Mouse (Mus musculus) MEL-GATA-1-ER (cell line): ENCODE data around the gene Ager.

Experiments
- DNase-seq: peaks from one replicate; pipeline ENCODE4 v3.0.0-alpha.2; 2012; ENCODE audit warnings: low read depth; ENCODE audit errors: extremely low read depth

Gene Ager

DNA sequence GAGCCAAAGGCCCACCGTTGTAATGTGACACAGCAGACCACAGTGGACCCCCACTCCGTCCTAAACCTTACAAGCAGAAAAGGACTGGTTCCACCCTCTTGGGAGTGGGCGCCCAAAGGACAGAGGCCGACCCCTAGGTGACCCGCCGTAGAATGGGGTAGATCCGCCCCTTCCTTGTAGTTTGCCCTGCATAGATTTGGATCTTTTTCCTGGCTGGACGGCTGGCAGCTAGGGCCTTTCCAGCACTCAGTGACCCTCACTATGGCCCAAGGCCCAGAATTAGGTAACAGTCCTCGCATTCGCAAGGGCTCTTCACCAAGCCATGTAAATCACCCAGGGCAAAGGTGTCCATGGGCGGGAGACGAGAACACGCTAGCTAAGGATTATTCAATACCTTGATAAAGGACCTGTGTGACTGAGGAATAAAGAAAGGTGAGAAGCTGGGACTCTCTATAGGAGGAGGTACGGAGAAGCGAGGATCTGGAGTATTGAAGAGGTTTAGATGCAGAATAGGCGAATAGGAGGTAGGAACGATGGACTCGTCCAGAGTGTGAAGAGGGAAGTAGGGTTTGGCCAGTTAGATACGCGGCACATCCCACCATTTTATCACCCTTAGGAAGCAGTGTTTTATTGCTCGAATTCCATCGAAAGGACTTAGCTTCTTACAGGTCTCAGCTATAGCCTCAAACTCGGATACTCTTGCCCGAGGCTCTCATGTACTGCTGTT lies 7.0 kb downstream of the Ager start:
- DNase-seq, result no peak

DNA sequence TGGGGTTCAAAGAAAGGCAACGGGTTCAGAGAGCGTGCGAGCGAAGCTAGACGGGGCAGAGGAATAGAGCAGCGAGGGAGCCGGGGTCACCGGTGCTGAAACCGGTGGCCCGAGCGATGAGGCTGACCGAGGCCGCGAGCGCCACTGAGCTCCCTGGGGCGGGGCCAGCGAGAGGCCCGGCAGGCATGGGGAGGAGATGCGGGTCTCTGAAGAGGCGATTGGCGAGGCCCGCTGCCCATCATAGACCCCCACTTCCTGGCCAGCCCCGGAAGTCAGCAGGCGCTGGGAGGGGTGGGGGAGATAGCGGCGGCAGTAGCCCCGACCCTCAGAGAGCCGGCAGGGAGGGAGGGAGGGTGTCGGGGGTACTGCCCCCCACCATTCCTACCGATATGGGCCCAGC lies 7.9 kb downstream of the Ager start:
- peak; percentile 78 for DNase-seq

DNA sequence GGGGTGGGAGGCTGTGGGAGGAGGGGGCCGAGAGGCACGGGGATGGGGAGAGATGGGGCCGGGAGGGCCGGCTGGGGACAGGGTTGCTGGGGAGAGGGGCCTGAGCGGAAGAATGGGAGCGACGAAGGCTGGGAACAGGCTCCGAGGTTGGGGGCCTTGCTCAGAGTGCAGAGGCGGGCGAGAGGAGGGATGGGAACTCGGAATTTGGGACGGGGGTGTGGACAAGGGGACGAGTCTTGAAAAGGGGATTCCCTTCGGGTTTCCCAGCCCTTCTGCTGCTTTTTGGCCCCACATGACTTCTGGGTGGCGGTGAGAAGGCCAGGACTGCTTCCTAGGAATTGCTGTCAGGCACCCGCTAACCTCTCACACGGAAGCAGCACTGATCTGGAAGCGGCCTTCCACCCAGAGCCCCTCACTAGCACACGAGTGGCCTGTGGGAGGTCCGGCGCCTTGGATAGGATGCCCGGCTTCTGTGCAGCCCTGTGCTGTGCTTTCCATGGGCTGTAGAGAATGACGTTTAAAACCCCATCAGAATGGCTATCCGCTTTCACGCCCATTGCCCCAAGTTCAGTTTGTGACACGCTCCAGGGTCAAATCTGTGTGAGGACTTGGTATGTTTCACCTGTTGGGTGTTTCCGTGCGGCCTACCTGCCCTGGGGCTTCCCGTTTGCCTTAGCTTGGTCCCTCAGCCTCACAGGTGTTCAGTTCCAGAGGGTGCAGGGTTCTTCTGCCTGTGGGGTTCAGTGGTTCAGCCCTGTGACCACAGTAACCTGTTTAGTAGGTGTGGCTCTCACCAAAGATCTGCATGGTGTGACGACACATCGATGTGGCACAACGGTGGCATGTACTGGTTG lies 8.8 kb downstream of the Ager start:
- DNase-seq, result no peak

DNA sequence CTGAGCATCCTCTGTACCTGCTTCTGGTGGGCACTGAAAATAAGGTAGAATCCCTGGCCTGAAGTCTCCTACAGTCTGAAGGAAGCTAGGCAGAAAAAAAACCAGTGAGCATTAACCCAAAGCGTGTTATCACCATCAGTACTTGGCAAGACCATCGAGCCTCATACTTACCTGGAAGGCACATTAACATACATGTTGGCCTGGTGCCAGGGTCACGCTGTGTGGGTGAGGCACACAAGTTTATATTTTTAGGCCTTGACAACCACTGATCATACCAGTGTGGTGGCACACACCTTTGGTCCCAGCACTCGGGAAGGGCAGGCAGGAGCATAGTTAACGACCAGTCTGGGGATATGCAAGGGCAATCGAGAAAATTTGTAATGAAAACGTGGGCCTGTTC lies 10.3 kb downstream of the Ager start:
- no peak for DNase-seq

DNA sequence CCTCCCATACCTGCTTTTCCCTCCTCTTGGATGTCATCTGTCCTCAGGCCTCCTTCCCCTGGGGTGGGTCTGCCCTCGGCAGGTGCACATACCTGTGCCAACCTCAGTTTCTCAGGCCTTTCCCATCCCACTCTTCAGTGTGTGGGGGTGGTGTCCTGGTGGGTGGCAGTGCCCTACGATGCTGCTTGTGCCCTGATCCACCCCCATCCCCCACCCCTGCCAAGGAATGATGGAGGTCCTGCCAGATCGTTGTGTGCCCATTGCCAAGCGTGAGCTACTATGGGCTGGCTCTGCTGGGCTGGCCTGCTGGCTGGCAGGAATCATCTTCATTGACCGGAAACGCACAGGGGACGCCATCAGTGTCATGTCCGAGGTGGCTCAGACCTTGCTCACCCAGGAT lies 13.4 kb downstream of the Ager start:
- DNase-seq, result no peak

DNA sequence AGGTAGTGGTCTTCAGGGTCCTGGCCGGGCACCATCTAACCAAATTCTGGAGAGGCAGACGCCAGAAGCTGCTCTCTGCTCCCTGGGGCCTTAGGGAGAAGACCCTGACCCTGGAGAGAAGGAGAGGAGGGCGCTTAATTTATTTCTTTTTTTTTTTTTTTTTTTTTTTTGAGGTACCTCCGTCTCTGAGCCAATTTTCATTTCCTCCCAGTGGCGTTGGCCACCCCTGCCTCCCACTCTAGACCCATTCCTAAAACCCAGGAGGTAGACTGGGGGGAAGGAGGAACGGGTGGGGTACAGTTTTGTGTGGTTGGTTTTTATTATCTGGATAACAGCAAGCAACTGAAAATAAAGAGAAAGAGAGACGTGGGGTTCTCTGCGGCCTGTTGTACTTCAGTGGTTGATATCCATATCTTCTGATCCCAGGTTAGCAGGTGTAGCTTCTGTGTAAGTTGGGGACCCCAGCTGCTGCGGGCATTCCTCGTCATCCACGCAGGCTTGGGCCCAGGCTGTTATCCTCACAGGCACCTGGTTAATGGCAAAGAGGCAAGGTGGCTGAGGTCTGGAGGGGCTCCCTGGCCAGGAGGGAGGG lies 15.5 kb downstream of the Ager start:
- DNase-seq, result peak; percentile 66

DNA sequence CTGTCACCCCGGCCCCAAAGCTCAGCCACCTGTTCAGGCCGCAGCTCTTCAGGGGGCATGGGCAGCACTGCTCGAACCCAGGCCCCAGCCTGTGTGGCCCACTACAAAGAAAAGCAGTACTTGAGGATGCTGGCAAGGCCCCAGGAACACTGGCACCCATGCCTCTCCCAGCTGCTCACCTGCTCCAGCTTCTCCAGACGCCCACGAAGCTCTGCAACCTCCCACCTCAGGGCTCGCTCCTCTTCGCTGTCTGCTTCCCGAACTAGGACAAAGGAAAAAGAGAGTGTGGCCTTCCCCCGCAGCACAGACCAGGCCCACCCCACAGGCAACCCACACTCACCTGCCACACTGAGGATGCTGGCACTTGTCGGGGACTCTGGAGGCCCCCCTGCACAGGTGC lies 16.2 kb downstream of the Ager start:
- DNase-seq, result no peak

DNA sequence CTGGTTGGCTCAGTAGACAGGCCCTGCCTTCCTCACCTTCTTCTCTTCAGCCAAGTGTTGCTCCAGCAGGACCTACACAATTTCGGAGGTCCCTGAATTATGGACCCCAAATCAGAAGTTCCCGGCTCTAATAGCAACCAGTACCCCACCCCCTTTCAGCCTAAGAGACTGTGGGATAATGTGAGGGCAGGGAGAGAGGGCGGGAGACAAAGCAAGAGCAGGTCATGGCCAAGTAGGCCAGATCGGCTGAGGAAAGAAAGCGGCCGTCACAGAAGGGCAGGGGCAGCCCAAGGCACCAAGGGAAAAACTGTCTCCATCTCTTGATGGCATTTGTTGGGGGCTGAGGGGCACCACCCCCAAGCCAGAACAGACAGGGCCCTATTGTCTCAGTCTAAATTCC lies 18.2 kb downstream of the Ager start, which contains the start of gene Egfl8:
Egfl8 (minus strand) TSS at position 101 of the 400 bp plus-strand sequence.
- DNase-seq, result no peak

DNA sequence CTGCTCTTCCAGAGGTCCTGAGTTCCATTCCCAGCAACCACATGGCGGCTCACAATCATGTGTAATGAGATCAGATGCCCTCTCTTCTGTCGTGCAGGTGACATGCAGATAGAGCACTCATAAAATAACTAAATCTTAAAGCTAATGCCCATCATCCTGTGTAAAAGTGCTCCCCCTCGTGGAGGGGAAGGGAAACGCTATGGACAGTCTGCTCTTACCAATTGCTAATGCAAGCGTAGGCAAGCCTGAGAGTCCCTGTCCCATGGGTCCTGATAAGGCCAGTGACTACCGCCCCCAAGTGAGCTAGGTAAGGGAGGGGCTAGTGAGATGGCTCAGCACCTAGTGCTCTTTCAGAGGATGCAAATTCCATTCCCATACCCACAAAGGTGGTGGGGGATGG lies 21.3 kb downstream of the Ager start:
- peak; percentile 66 for DNase-seq

DNA sequence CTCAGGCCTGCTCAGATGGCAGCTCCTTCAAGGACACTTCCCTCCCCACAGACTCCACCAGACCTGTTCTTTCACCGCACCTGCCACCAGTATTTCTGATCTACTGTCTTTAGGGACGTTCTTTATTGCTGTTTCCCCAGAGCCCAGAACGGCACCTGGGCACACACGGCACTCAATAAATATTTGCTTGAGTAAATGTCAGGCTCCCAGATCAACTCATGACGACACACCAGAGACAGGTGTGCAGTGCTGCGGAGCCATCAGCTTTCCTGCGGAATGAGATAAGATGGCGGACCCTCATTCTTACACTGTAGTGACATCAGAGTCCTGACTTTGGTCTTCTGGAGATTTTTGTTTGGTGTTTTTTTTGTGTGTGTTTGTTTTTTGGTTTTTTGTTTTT lies 23.3 kb downstream of the Ager start:
- DNase-seq, result no peak

DNA sequence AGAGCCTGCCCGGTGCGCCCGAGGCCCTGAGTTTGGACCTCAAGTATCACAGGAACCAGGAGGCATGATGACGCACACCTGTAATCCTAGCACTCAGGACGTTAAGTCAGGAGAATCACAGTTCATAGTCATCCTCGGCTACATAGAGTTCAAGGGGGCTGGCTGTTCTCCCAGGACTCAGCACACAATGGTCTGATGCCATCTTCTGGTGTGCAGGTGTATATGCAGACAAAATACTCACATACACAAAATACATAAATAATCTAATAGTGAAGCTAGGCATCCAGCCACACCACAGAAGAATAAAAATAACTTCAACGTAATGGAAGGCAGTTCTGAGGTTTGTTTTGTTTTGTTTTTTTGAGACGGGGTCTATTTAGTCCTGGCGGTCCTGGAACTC lies 25.5 kb downstream of the Ager start:
- no peak for DNase-seq

DNA sequence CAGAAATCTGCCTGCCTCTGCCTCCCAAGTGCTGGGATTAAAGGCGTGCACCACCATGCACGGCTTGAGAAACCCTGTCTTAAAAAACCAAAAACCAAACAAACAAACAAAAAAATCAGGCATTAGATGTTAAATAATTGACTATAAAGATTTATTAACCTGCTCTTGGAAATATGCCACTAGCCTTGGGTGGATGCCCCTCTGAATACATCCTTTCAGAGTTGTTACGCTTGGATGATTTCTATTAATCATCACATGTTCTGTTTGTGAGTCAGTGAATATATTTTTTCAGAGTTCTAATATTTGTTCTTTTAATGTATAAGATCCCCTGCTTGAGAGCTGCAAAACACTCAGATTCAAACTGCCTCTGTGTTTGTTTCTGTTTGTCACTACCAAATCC lies 27.3 kb downstream of the Ager start:
- no peak for DNase-seq

DNA sequence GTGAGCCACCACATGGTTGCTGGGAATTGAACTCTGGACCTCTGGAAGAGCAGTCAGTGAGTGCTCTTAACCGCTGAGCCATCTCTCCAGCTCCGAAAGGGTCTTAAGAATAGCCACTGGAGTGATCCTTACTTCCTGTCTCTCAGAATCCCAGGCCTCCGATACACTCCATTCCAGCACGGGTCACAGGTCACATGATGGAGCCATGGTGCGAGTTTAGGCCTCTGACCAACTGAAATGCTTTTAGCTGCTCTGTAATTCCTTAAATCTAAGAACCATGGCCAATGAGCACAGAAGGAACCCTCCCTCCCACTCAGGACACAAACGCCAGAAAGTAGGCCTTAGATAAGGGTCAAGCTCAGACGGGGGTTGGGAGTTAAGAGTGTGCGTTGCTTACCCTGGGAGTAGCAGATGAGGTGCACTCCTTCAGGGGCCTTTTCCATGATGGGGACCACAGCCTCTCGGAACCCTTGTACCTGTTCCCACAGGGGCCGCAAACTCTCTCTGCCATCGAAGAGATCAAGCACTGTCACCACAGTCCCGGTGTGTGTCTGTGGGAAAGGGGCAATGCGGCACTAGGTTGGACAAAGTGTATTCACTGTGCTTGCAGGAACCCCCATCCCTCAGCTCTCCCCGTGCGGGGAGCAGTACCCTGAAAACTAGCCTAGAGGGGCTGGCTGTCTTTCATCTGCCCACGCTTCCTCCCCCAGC lies 28.6 kb downstream of the Ager start:
- no peak for DNase-seq

DNA sequence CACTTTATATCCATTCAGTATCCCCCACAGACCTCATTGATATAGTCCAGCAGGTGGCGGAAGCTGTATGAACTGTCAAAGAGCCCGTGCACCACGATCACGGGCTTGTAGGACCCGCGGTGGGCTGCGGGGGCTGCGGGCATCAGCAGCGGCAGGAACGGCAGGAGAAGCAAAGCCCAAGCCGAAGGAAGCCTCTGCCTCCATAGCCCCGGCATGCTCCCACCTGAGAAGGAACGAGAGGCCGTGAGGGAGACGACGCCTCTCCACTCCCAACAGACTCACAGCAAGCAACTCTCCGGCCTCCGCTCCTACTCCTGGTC lies 29.1 kb downstream of the Ager start:
- no peak for DNase-seq

DNA sequence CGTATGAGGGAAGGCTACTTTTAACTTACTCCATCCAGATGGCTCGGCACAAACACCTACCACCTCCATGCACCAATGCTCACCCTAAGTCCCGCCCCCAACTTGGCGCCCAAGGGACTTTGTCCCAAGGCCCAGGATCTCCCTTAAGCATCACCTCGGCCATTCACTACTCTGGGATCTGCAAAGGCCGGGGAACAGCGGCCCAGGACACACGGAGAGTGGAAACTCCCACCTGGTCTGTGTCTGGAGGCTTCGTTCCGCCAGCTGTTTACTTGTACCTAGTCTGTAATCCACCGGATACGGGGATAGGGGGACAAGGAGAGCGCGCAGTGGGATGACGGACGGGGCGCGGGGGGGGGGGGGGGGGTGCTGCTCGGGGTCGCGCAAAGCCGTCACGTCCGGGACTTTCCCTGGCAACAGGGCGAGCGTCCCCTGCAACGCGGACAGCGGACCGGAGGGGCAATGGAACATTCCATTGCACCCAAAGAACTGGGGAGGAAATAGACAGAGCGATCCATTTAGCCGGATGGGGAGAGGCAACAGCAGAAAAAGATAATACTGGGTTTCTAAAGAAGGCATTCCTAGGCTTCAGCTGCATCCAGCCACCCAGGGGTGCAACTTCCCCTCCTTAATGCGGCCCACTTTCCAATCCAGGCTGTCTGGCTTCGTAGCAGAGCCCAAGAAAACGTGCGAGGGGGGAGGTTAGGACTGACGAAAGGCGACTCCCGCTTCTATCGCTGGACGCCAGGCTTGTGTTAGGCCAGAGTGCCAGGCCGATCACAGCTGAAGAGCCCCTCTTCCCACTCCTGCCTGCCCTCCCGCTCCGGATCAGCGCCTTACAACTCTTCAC lies 29.7 kb downstream of the Ager start:
- DNase-seq, result peak; percentile 94

DNA sequence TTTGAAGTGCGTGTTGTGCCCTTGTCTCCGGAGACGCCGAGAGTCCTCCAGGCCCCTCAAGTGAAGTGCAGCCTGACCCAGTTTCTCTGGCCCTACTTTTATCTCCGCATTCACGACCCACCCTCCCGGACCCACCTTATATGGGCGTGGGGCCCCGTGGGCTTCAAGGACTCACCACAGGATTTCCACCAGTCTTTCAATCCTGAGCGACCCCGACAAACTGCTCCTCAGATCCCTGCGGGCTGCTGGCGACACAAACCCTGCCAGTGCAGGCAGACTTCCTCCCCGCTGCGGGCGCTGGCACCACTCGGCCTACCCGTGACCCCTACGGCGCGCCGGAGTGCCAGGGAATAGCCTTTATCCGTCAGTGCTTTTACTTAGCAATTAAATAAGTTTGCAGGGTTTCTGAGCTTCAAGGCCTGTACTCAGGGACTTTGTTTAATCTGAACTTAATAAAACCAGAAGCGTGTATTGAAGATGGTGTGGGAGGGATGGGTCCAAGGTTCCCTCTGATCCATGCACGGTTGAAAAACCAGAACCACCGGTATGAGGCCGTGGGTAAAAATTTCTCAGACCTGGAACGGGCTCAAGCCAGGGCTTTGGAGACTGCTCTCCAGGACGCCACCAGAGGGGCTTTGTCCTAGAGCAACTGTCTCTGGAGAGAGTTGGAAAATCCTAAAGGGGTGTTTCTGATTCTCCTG lies 30.4 kb downstream of the Ager start, which contains the start of gene Ppt2:
Ppt2 (minus strand) TSS at position 568 of the 701 bp plus-strand sequence.
- no peak for DNase-seq

DNA sequence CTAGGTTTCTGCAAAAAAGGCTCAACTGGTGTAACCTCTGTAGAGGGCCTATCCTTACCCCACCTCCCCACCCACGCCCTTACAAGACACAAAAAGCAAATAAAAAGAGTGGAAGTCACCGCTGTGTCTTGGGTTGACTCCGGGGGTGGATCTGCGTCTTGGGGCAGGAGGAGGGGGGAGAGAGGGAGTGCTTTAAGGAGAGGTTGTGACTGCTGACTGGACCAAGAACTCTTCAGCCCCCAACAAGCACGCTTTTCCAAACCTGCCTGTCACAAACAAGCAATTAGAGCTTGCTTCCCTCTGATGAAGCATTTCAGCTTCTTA lies 30.9 kb downstream of the Ager start:
- no peak for DNase-seq

DNA sequence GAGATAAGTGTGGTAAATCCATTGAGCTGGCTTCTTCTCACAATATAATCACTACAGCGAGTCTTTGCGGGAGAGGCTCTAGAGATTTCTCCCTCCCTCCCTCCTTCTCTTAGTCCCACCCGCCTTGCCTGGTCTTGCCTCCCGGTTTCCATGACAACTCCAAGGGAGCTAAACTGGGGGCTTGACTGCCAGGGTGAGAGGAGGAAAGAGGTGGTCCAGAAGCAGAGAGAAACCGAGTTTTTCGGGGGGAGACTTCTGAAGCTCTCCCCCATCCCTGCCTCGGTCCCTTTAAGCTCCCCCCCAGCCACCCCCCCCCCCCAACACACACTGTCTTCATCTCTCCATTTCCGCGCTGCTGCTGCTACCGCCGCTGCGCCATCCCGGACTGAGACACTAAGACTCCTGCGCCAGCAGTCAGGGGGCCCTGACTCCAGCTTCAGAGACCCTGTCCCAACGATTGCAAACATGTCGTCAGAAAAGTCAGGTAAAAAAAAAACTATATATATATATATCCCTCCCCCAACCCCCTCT lies 31.6 kb downstream of the Ager start, which contains the start of gene Prrt1:
Prrt1 (plus strand) TSS at position 313 of the 531 bp plus-strand sequence.
- no peak for DNase-seq

DNA sequence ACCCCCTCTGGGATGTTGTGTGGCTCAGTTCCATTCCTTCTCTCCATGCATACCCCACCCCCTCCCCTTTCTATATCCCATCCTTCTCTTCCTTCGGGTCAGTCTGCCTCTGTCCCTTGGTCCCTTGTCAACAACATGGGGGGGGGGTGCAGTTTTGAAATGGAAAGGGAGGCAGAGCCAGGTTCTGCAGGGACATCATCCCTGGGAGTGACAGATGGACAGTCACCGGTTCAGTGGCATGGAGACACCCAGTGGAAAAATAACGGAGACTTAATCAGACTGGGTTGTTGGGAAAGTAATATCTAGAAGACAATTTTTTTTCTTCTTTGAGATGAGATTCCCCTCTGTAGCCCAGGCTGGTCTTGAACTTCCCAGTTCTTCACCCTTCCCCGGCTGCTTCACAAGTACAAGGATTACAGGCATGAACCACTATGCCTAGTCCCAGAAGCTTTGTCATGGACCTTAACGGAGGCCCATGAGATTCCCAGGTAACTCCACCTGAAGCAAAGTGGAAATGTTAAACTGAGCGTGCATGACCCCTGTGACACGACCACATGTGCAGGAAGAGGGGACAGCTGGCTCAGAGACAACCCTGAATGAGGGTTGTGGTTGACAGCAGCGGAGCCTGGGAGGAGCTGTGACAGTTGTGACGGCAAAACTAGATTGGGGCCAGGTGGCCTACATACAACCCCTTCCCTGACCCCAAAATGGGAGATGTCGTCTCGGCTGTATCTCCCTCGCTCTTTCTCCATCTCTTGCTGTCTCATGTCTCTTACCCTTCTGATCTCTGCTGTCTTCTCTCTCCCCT lies 32.3 kb downstream of the Ager start:
- no peak for DNase-seq
